Comparison of ENCODE assay signal across 8 mouse cellular contexts in the genomic region with DNA sequence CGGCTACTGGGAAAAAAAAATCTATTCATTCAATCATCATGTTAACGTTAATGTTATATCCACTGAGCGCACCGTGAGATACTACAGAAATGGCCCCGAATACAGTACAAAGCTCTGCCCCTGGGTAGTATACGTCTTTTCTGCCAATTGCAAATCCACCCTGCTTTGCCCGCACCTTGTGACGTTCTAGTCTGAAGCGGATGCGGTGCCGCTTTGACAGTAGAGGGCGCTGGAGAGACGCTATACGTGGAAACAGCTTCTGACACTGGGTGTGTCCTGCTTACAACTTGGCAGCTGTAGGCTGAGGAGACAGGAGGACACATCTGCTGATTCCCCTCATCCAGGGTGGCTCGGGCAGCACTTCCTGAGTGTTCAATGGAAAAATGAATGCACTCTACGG.
DNase-seq lines count a peak whose midpoint lies in the region; ATAC-seq and TF ChIP-seq lines count a peak whose summit lies in the region.

No protein-coding gene starts in this region.

- peak; percentile 72 to 76 for DNase-seq in adrenal gland, adult 18-20 months (ENCODE audit: low spot score in 2 of 2)
- DNase-seq in gastrocnemius, postnatal 10 days, result peak; percentile 80
- DNase-seq in induced T-regulatory cell, adult 2 months (ENCODE audit: low read depth), result peak; percentile 55
- peak; percentile 85 to 90 for DNase-seq in left cerebral cortex, adult 2 months (ENCODE audit: extremely low spot score in 1 of 2, low spot score in 2 of 2)
- peak; percentile 79 to 87 for DNase-seq in right cerebral cortex, postnatal 36 days (ENCODE audit: low spot score in 2 of 2)
- DNase-seq in yolk sac, embryonic 10.5 days (ENCODE audit: low spot score), result peak; percentile 56

- intact Hi-C loops in left cerebral cortex, adult 2 months (cut with DNase I), result loop anchor here (10.0 kb wide), 1 partner anchor 1653 kb away; no protein-coding TSS in a partner anchor

- H3K4me3 ChIP-seq in cortical plate, adult 2 months (ENCODE audit: insufficient read depth, low read length), result peak overlapping the region; percentile 4; the same call in 1 of the 2 replicates
- peak overlapping the region; percentile 31 for H3K4me3 ChIP-seq in left cerebral cortex, adult 2 months

- no peak overlapping the region for H3K27ac ChIP-seq in cortical plate, adult 2 months (ENCODE audit: insufficient read depth, low read length)
- no peak overlapping the region for H3K27ac ChIP-seq in left cerebral cortex, adult 2 months

- peak; percentile 94 for ATAC-seq in megakaryocyte-erythroid progenitor cell, adult 5-6 weeks (replicated peaks; ENCODE audit: low FRiP score, low TSS enrichment, poor library complexity, severe bottlenecking)

- peak; percentile 90 for TF ChIP-seq CTCF in cortical plate, adult 2 months (IDR thresholded peaks at IDR 0.05; ENCODE audit: extremely low read depth, insufficient read depth, low read length)
- TF ChIP-seq CTCF in left cerebral cortex, adult 2 months (IDR thresholded peaks at IDR 0.05), result peak; percentile 92

- no peaks in the 10 kb centered on the region for H3K4me1 ChIP-seq in cortical plate, adult 2 months (ENCODE audit: control insufficient read depth, insufficient read depth, low read length)

- no peak for TF ChIP-seq POLR2A in cortical plate, adult 2 months (IDR thresholded peaks at IDR 0.05; ENCODE audit: extremely low read depth, insufficient read depth, low read length)
